ENCODE assay signal across 9 mouse cellular contexts in genomic region chr1:134064296-134064831, GRCm38 (mm10). TPM values are rescaled to one million over a fixed set of nuclear protein-coding genes. Genes with fewer than 3 reads are reported as not detected.
DNase-seq lines count a peak whose midpoint lies in the region; ATAC-seq lines count a peak whose summit lies in the region.
"Had no signal": no experiment of that assay in that cellular context is flagged by ENCODE, and none has a peak within 500 bp of the region (broad histone marks: within the 10 kb centered on the region; RNA-seq: fewer than 3 reads in every experiment).

No protein-coding gene starts in this region.

- H3K27ac ChIP-seq in kidney, embryonic 14.5 days (ENCODE audit: low read depth, low read length), result peak overlapping the region; percentile 91
- peak overlapping the region; percentile 93 for H3K27ac ChIP-seq in embryonic facial prominence, embryonic 11.5 days (replicated peaks; ENCODE audit: low read depth, low read length)
- peak overlapping the region; percentile 95 for H3K27ac ChIP-seq in midbrain, embryonic 16.5 days (ENCODE audit: low read length)
- H3K27ac ChIP-seq: liver, embryonic 14.5 days had no signal

- no peaks in the 10 kb centered on the region for H3K36me3 ChIP-seq in kidney, embryonic 14.5 days (ENCODE audit: control insufficient read depth, insufficient read depth, low read length)
- H3K36me3 ChIP-seq in embryonic facial prominence, embryonic 11.5 days (replicated peaks; ENCODE audit: control insufficient read depth, insufficient read depth, low read depth, low read length), result no peaks in the 10 kb centered on the region
- H3K36me3 ChIP-seq in midbrain, embryonic 16.5 days (ENCODE audit: control insufficient read depth, insufficient read depth, low read length), result no peaks in the 10 kb centered on the region

- WGBS in kidney, embryonic 14.5 days, result 87% methylated on average over 2 of the region's 2 CpGs
- WGBS in embryonic facial prominence, embryonic 11.5 days, result 78% methylated on average over 2 of the region's 2 CpGs
- WGBS in midbrain, embryonic 16.5 days, result 54% methylated on average over 2 of the region's 2 CpGs

- no peak overlapping the region for H3K4me3 ChIP-seq in kidney, embryonic 14.5 days (ENCODE audit: low read length)
- no peak overlapping the region for H3K4me3 ChIP-seq in embryonic facial prominence, embryonic 11.5 days (ENCODE audit: low read depth, low read length)
- no peak overlapping the region for H3K4me3 ChIP-seq in midbrain, embryonic 16.5 days (ENCODE audit: low read depth, low read length)

- DNase-seq in kidney, adult 11 months, result no peak
- DNase-seq in embryonic facial prominence, embryonic 11.5 days (ENCODE audit: low spot score), result no peak
- DNase-seq in induced T-regulatory cell, adult 2 months (ENCODE audit: low read depth), result peak; percentile 48
- DNase-seq in frontal cortex, postnatal 14 days (ENCODE audit: low spot score in 2 of 2), result no peak
- DNase-seq in ovary, postnatal 10 days (ENCODE audit: low spot score), result no peak
- DNase-seq in Muller cell, postnatal 12 days (ENCODE audit: inconsistent ontology term), result no peak

- no peaks in the 10 kb centered on the region for H3K9me3 ChIP-seq in kidney, embryonic 14.5 days (ENCODE audit: control insufficient read depth, low read length)
- no peaks in the 10 kb centered on the region for H3K9me3 ChIP-seq in embryonic facial prominence, embryonic 11.5 days (replicated peaks; ENCODE audit: control insufficient read depth, low read length)
- H3K9me3 ChIP-seq in midbrain, embryonic 16.5 days (replicated peaks; ENCODE audit: control insufficient read depth, low read length, poor library complexity, severe bottlenecking), result no peaks in the 10 kb centered on the region

- no peak overlapping the region for H3K4me2 ChIP-seq in kidney, embryonic 14.5 days (replicated peaks; ENCODE audit: low read depth, low read length)
- no peak overlapping the region for H3K4me2 ChIP-seq in embryonic facial prominence, embryonic 11.5 days (ENCODE audit: low read depth, low read length)
- H3K4me2 ChIP-seq in midbrain, embryonic 16.5 days (ENCODE audit: low read length), result no peak overlapping the region

- H3K27me3 ChIP-seq in kidney, embryonic 14.5 days (ENCODE audit: control insufficient read depth, insufficient read depth, low read length), result no peaks in the 10 kb centered on the region
- no peaks in the 10 kb centered on the region for H3K27me3 ChIP-seq in embryonic facial prominence, embryonic 11.5 days (ENCODE audit: control insufficient read depth, insufficient read depth, low read length)
- H3K27me3 ChIP-seq in midbrain, embryonic 16.5 days (ENCODE audit: control insufficient read depth, insufficient read depth, low read depth, low read length), result no peaks in the 10 kb centered on the region

- no peak overlapping the region for H3K9ac ChIP-seq in kidney, embryonic 14.5 days (ENCODE audit: low read depth, low read length)
- H3K9ac ChIP-seq in embryonic facial prominence, embryonic 11.5 days (replicated peaks; ENCODE audit: low read length), result no peak overlapping the region
- no peak overlapping the region for H3K9ac ChIP-seq in midbrain, embryonic 16.5 days (ENCODE audit: low read depth, low read length)
- H3K9ac ChIP-seq: liver, embryonic 14.5 days had no signal

- peaks cover 76% of the 10 kb centered on the region for H3K4me1 ChIP-seq in kidney, embryonic 14.5 days (ENCODE audit: control insufficient read depth, insufficient read depth, low read length)
- peaks cover 24% of the 10 kb centered on the region for H3K4me1 ChIP-seq in embryonic facial prominence, embryonic 11.5 days (ENCODE audit: control insufficient read depth, insufficient read depth, low read length)
- H3K4me1 ChIP-seq in midbrain, embryonic 16.5 days (ENCODE audit: control insufficient read depth, insufficient read depth, low read length), result peaks cover 48% of the 10 kb centered on the region

- no peak for ATAC-seq in kidney, embryonic 14.5 days (ENCODE audit: low FRiP score, low TSS enrichment)
- no peak for ATAC-seq in embryonic facial prominence, embryonic 11.5 days (replicated peaks; ENCODE audit: insufficient number of reproducible peaks, low FRiP score, low TSS enrichment, low read depth)
- no peak for ATAC-seq in midbrain, embryonic 16.5 days

RNA-seq across cellular contexts. Expression of gene Btg2, which starts 14.6 kb away (rescaled TPM):
- 20.8 and 28.6 TPM in 2 replicates for polyA plus RNA-seq in kidney, embryonic 14.5 days (2014; fragmentation: Nextera tagmentation; extraction: Ambion mirVana)
- polyA plus RNA-seq in embryonic facial prominence, embryonic 11.5 days (2014; fragmentation: Nextera tagmentation; extraction: Ambion mirVana), result 38.1 and 38.9 TPM in 2 replicates
- 27.2 and 34.9 TPM in 2 replicates for polyA plus RNA-seq in midbrain, embryonic 16.5 days (2015; fragmentation: Nextera tagmentation; extraction: Ambion mirVana)

RNA-seq across cellular contexts. Expression of gene Fmod, which starts 27.3 kb away (rescaled TPM):
- 1.7 and 4.0 TPM in 2 replicates for polyA plus RNA-seq in kidney, embryonic 14.5 days (2014; fragmentation: Nextera tagmentation; extraction: Ambion mirVana)
- polyA plus RNA-seq in embryonic facial prominence, embryonic 11.5 days (2014; fragmentation: Nextera tagmentation; extraction: Ambion mirVana), result 2.4 and 3.9 TPM in 2 replicates
- 9.8 and 15.2 TPM in 2 replicates for polyA plus RNA-seq in midbrain, embryonic 16.5 days (2015; fragmentation: Nextera tagmentation; extraction: Ambion mirVana)

RNA-seq across cellular contexts. Expression of gene Chit1, which starts 46.7 kb away (rescaled TPM):
- 0.14 and 0.28 TPM in 2 replicates for polyA plus RNA-seq in kidney, embryonic 14.5 days (2014; fragmentation: Nextera tagmentation; extraction: Ambion mirVana)
- polyA plus RNA-seq in embryonic facial prominence, embryonic 11.5 days (2014; fragmentation: Nextera tagmentation; extraction: Ambion mirVana), result not detected in 2 replicates
- polyA plus RNA-seq in midbrain, embryonic 16.5 days (2015; fragmentation: Nextera tagmentation; extraction: Ambion mirVana), result 0.21 TPM in 1 of 2 replicates, not detected in the other
